7 mouse cellular contexts compared by ENCODE assay signal in the genomic region with DNA sequence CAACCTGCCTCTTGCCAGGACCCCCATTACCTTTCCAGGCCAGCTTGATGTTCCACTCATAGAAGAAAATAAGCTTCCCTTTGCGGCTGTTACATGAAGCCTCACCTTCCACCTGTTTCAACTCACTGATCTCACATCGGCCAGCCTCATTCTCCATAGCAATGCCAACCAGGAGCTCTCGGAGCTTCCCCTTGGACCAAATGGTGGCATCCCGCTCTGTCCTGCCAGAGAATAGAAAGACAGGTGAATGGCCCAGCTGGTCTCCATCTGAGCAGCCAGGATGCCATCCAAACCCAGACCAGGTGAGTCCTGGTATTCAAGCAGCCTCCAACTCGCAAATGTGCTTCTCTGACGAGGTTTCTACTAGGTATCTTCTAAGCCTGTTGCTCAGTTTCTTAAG. TPM values are rescaled to one million over a fixed set of nuclear protein-coding genes. Genes with fewer than 3 reads are reported as not detected.
DNase-seq lines count a peak whose midpoint lies in the region; ATAC-seq and TF ChIP-seq lines count a peak whose summit lies in the region.

No protein-coding gene starts in this region.

- H3K27ac ChIP-seq in spleen, adult 2 months (ENCODE audit: insufficient read depth, low read length), result no peak overlapping the region
- peak overlapping the region; percentile 99 for H3K27ac ChIP-seq in embryonic facial prominence, embryonic 10.5 days (replicated peaks)
- no peak overlapping the region for H3K27ac ChIP-seq in intestine, embryonic 15.5 days
- H3K27ac ChIP-seq in midbrain, embryonic 16.5 days (ENCODE audit: low read length), result peak overlapping the region; percentile 96

- H3K4me2 ChIP-seq in intestine, embryonic 15.5 days (replicated peaks), result peak overlapping the region; percentile 85
- H3K4me2 ChIP-seq in midbrain, embryonic 16.5 days (ENCODE audit: low read length), result peak overlapping the region; percentile 74

- 63% methylated on average over 6 of the region's 6 CpGs for WGBS in spleen, adult 2 months
- 60% methylated on average over 6 of the region's 6 CpGs for WGBS in embryonic facial prominence, embryonic 10.5 days
- 40% methylated on average over 6 of the region's 6 CpGs for WGBS in intestine, embryonic 15.5 days
- WGBS in midbrain, embryonic 16.5 days, result 39% methylated on average over 6 of the region's 6 CpGs

- no peak for ATAC-seq in intestine, embryonic 15.5 days
- ATAC-seq in midbrain, embryonic 16.5 days, result 0 out of 2 replicates have a peak, but pooled peaks have one; percentile 0

- H3K9ac ChIP-seq in intestine, embryonic 15.5 days, result peak overlapping the region; percentile 92
- peak overlapping the region; percentile 98 for H3K9ac ChIP-seq in midbrain, embryonic 16.5 days (ENCODE audit: low read depth, low read length)

- no peaks in the 10 kb centered on the region for H3K9me3 ChIP-seq in embryonic facial prominence, embryonic 10.5 days
- no peaks in the 10 kb centered on the region for H3K9me3 ChIP-seq in intestine, embryonic 15.5 days
- no peaks in the 10 kb centered on the region for H3K9me3 ChIP-seq in midbrain, embryonic 16.5 days (replicated peaks; ENCODE audit: control insufficient read depth, low read length, poor library complexity, severe bottlenecking)

- peaks cover 15% of the 10 kb centered on the region for H3K36me3 ChIP-seq in spleen, adult 2 months (ENCODE audit: control insufficient read depth, insufficient read depth, low read length)
- peaks cover 48% of the 10 kb centered on the region for H3K36me3 ChIP-seq in embryonic facial prominence, embryonic 10.5 days (replicated peaks)
- H3K36me3 ChIP-seq in intestine, embryonic 15.5 days, result peaks cover 15% of the 10 kb centered on the region
- peaks cover 23% of the 10 kb centered on the region for H3K36me3 ChIP-seq in midbrain, embryonic 16.5 days (ENCODE audit: control insufficient read depth, insufficient read depth, low read length)

- no peak for TF ChIP-seq POLR2A in spleen, adult 2 months (IDR thresholded peaks at IDR 0.05; ENCODE audit: low read depth, low read length)

- peaks cover 4% of the 10 kb centered on the region; the same call in 1 of the 2 replicates for H3K4me1 ChIP-seq in spleen, adult 2 months (ENCODE audit: control insufficient read depth, insufficient read depth, insufficient read length)
- H3K4me1 ChIP-seq in embryonic facial prominence, embryonic 10.5 days, result peaks cover 35% of the 10 kb centered on the region
- H3K4me1 ChIP-seq in intestine, embryonic 15.5 days (replicated peaks), result peaks cover 16% of the 10 kb centered on the region
- H3K4me1 ChIP-seq in midbrain, embryonic 16.5 days (ENCODE audit: control insufficient read depth, insufficient read depth, low read length), result peaks cover 25% of the 10 kb centered on the region

- 0 out of 2 replicates have a peak, but pooled peaks cover 1% of the 10 kb centered on the region for H3K27me3 ChIP-seq in spleen, adult 2 months (ENCODE audit: control insufficient read depth, insufficient read depth, low read length)
- no peaks in the 10 kb centered on the region for H3K27me3 ChIP-seq in embryonic facial prominence, embryonic 10.5 days (replicated peaks; ENCODE audit: low read depth, poor library complexity, severe bottlenecking)
- H3K27me3 ChIP-seq in intestine, embryonic 15.5 days (replicated peaks), result no peaks in the 10 kb centered on the region
- H3K27me3 ChIP-seq in midbrain, embryonic 16.5 days (ENCODE audit: control insufficient read depth, insufficient read depth, low read depth, low read length), result no peaks in the 10 kb centered on the region

- intact Hi-C loops in gastrocnemius, postnatal 14 days (cut with DNase I; ENCODE audit: low total_unique reads), result no loop called here

- TF ChIP-seq CTCF in spleen, adult 2 months (IDR thresholded peaks at IDR 0.05; ENCODE audit: extremely low read depth, insufficient read depth, insufficient read length, insufficient replicate concordance), result no peak

- no peak for DNase-seq in spleen, adult 2 months (ENCODE audit: low read depth in 1 of 2, low spot score in 2 of 2)
- DNase-seq in spleen, postnatal 14 days (ENCODE audit: low spot score in 2 of 2), result no peak
- no peak for DNase-seq in embryonic facial prominence, embryonic 10.5 days (ENCODE audit: low spot score)
- no peak for DNase-seq in gastrocnemius, postnatal 14 days
- DNase-seq in lung, postnatal 25 days (ENCODE audit: low spot score), result no peak

- peak overlapping the region; percentile 72; the same call in 1 of the 2 replicates for H3K4me3 ChIP-seq in spleen, adult 2 months (ENCODE audit: extremely low read depth, insufficient read depth, insufficient read length)
- H3K4me3 ChIP-seq in embryonic facial prominence, embryonic 10.5 days, result peak overlapping the region; percentile 87
- H3K4me3 ChIP-seq in intestine, embryonic 15.5 days (replicated peaks), result peak overlapping the region; percentile 90
- peak overlapping the region; percentile 87 for H3K4me3 ChIP-seq in midbrain, embryonic 16.5 days (ENCODE audit: low read depth, low read length)

RNA-seq across cellular contexts. Expression of a gene that starts 1.2 kb away (rescaled TPM):
- 6.1 and 7.5 TPM in 2 replicates for polyA plus RNA-seq in spleen, adult 2 months (2012; rRNA removed)
- polyA plus RNA-seq in embryonic facial prominence, embryonic 10.5 days (2016; fragmentation: Nextera tagmentation; extraction: Ambion mirVana), result 138 and 147 TPM in 2 replicates
- polyA plus RNA-seq in intestine, embryonic 15.5 days (2015; fragmentation: Nextera tagmentation; extraction: Ambion mirVana), result 62.1 and 68.1 TPM in 2 replicates
- polyA plus RNA-seq in midbrain, embryonic 16.5 days (2015; fragmentation: Nextera tagmentation; extraction: Ambion mirVana), result 105 and 108 TPM in 2 replicates
- 10 to 100 TPM; 31.0 to 37.2 TPM for total RNA-seq in gastrocnemius, postnatal 14 days (2021)

RNA-seq across cellular contexts. Expression of a gene that starts 24.3 kb away (rescaled TPM):
- polyA plus RNA-seq in spleen, adult 2 months (2012; rRNA removed), result not detected in 2 replicates
- polyA plus RNA-seq in embryonic facial prominence, embryonic 10.5 days (2016; fragmentation: Nextera tagmentation; extraction: Ambion mirVana), result 0.19 TPM in 1 of 2 replicates, not detected in the other
- polyA plus RNA-seq in intestine, embryonic 15.5 days (2015; fragmentation: Nextera tagmentation; extraction: Ambion mirVana), result not detected in 2 replicates
- not detected in 2 replicates for polyA plus RNA-seq in midbrain, embryonic 16.5 days (2015; fragmentation: Nextera tagmentation; extraction: Ambion mirVana)
- not detected for total RNA-seq in gastrocnemius, postnatal 14 days (2021)

Comparison
In these comparisons a context has a peak if more than half of its experiments do, and no peak if none do; other contexts are left out.
1. H3K27ac ChIP-seq: peak in embryonic facial prominence, embryonic 10.5 days (single experiment) and midbrain, embryonic 16.5 days (single experiment); none in spleen, adult 2 months (single experiment) and intestine, embryonic 15.5 days (single experiment).
2. Peak in every context shown above with its lines, with median percentiles within 50 percentile points of each other: H3K4me3 ChIP-seq.